Mouse (Mus musculus): ENCODE measurements at regions not wholly inside any gene's neighbourhood (a gene's known extent, or its start where the extent isn't known, plus 50 kb on each side); places are given as distances from the start of the nearest gene placed in this dataset.

- no peak for DNase-seq
Observed at GRCm38 (mm10) chr4:56686141-56686540, 53.7 kb upstream of the Gm26657 start.

DNA sequence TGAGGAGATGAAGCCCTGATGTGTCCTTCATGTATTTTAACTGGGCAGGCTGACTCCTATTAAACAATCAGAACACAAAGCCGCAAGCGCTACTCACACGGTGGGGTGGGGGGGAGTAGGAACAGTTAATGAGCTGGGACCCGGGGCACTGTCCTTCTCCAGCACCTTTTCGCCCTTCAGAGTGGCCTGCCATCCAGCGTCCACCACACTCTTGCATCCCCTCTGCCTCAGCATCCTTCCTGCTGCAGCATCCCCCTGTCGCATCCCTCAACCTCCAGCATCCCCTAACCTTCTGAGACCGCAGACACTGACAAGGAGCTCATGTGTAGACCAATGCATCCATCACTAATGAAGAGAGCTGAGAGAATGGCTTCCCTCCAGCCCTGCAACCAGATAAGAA, 54.2 kb upstream of the Gm26657 start:
- DNase-seq: no peak

- peak; percentile 76 for DNase-seq
Observed at GRCm38 (mm10) chr4:56685123-56685522, 54.7 kb upstream of the Gm26657 start.

DNA sequence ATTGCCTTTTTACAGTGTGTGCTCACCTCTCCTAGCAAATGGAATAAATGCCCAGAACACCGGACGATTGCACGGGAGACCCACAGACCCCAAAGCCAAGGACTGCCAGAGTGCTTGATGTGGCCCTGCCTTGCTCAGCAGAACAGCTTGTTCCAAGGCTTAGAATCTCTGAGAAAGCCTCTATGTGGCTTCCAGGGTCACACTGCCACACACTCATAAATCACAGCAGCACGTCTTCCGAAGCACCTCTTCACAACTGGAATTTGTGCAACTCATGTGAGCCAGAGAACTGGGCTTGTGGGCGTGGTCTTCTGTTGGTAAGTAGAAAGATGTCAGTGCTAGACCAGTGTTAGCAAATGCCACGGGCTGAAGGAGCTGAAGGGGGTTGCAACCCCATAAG, 55.8 kb upstream of the Gm26657 start:
- no peak for DNase-seq

GRCm38 (mm10) chr4:56681121-56681520, 58.7 kb upstream of the Gm26657 start:
- DNase-seq: no peak

GRCm38 (mm10) chr4:56673868-56674267, 66.0 kb upstream of the Gm26657 start:
- no peak for DNase-seq

DNA sequence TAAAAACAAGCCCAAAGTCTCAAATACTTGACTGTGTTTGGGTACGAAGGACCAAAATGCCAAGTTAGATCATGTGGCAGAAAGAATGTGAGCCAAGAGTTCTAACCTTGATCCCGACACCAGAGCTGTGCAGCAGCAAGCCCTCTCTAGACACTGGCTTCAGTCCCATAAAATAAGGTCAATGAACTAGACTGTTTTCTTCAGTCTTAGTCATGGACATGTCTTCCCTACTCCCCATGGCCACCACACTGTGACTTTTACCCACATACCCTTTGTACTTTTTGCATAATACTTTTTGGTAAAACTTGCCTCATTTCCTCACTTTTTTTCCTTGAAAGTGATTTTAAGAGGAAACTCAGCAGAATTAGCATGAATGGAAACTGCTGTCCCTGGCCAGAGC, 74.9 kb upstream of the Gm26657 start:
- no peak for DNase-seq

DNA sequence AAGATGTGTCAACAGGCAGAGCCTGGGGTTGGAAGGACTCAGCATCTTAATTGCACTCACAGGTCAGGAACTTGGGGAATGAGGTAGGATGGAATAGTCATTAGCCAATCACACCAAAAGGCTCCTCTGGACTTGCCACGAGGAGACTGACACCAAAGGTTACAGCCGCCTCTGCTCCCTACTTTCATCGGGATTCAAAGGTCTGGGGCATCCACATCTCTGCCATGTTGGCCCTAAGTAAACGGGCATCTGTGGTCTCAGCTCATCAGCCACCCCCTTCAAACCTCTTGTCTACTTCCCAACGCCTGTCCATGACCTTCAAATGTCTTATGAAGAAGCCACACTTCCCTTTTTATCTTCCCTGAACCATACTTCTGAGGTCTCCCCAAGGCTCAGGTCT, 78.1 kb upstream of the Gm26657 start:
- DNase-seq: no peak

GRCm38 (mm10) chr4:56657046-56657445, 82.8 kb upstream of the Gm26657 start:
- DNase-seq: no peak

DNA sequence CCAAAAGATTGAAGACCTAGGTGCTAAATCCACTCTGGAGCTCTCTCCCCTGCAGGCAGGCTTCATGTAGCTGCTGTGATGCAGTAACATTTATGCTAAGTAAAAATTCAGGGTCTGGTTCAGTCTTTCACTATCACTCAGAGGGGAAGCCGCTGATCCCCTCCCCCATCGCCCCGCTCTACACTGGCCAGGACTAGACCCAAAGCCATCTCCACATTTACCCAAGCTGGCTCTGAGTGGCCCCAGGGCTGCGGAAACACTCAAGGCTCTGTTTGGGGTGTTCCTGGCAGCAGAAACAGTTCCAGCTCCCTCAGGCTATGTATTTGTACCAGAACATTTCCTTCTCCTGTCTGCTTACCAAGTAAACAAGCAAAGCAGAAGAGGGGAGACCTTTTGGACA, 85.5 kb upstream of the Gm26657 start:
- DNase-seq: no peak

- no peak for DNase-seq
Observed at GRCm38 (mm10) chr4:56652819-56653218, 87.1 kb upstream of the Gm26657 start.

- no peak for DNase-seq
Observed at GRCm38 (mm10) chr4:56649731-56650130, 90.1 kb upstream of the Gm26657 start.

GRCm38 (mm10) chr4:56643999-56644962, 95.6 kb upstream of the Gm26657 start:
- DNase-seq: no peak

- no peak for DNase-seq
Observed at GRCm38 (mm10) chr4:56643491-56643890, 96.4 kb upstream of the Gm26657 start.

DNA sequence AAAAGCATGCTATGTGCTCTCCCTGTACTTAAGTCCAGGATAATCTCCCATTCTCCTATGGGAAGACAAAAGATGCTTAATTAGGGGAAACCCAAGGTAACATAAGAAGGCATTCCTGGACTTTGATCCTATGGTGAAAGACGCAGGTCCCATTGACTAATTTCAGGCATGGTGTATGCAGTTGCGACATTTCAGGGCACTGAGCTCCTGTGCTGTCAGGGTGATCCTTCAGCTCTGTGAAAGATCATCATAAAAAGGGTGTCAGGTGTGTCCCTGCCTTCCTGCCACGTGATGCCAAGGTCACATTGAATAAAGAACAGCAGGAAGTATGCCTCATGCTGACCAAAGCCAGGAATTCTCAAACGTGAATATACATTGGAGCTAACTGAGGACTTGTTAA, 100.2 kb upstream of the Gm26657 start:
- no peak for DNase-seq

- DNase-seq: no peak
Observed at GRCm38 (mm10) chr4:56638704-56639478, 101.0 kb upstream of the Gm26657 start.

DNA sequence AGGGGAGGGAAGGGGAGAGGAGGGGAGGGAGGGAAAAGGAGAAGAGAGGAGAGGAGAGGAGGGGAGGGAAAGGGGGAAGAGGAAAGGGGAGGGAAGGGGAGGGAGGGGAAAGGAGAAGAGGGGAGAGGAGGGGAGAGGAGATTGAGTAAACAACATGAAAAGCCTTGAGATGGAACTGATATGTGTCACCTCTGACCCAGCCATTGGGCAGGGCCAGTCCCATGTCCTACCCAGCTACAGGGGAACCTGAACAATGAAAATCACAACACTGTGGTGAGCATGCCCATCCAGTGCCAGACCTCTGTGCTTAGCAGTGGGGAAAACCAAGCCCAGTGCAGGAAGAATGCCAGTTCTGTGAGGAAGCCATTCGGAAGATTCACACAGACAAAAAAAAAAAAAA, 103.6 kb upstream of the Gm26657 start:
- DNase-seq: no peak

GRCm38 (mm10) chr4:56633528-56633927, 106.3 kb upstream of the Gm26657 start:
- no peak for DNase-seq

GRCm38 (mm10) chr4:56630251-56630650, 109.6 kb upstream of the Gm26657 start:
- no peak for DNase-seq

DNA sequence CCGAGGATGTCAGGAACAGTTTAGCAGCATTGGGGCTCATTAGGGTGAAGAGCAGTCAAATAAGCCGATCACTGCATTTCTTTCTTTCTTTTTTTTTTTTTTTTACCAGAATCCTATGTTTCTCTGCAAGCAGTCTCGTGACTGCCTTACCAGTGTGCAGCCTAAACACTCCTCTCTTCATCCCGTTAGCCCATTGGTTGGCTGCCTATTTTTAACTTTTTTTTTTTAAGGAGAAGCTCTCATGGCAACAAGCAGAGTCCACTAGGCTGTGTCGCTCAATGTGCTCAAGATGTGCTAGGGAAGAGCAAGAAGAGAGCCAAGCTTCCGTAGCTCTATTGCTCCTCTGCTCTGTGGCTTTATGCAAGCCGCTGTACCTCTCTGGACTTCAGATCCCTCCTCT, 112.7 kb upstream of the Gm26657 start:
- DNase-seq: no peak

- no peak for DNase-seq
Observed at GRCm38 (mm10) chr4:56621782-56622181, 118.1 kb upstream of the Gm26657 start.

DNA sequence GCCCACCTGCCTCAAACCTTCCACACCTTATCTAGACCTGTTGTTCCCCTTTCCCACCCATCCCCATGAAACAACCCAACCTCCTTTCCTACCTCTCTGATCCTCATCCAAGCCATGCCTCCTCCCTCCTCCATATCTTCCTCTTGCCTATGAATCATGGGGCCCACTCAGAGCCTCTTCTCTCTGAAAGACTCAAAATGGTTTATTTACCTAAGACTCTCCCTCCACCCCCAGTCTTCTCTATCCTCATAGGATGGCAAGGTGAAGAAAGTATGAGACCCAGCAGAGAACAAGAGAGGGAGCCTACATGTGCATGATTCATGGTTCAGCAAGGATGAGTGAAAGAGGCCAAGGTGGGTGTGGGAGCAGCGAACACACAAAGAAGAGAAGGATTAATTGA, 118.5 kb upstream of the Gm26657 start:
- no peak for DNase-seq

GRCm38 (mm10) chr4:56620628-56621027, 119.2 kb upstream of the Gm26657 start:
- no peak for DNase-seq

DNA sequence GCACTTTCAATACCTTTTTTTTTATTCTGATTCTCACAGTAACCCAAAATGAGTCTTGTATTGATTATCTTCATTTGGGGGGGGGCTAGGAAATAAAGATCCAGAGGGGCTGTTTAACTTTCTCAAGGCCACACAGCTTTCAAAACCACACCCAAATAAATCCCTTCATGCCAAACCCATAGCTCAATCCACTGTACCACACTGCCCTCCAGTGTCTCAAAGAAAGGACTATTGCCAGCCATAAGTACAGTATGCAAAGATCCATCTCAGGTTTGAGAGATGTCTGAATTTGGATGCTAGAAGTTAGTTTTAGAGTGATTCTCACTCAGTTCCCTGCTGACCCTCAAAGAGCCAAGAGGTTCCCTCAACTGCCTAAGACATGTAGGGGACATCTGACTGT, 120.1 kb upstream of the Gm26657 start:
- DNase-seq: no peak
